Mouse (Mus musculus) heart, postnatal 25 days (tissue): ENCODE results near the gene Pcp2. TPM values are rescaled to one million over a fixed set of nuclear protein-coding genes. Genes with fewer than 3 reads are reported as not detected.

Experiments used
- DNase-seq: peaks from one replicate; pipeline ENCODE4 v3.0.0; 2022; ENCODE audit warnings: low spot score
- intact Hi-C: fragments of 180-260 bp; cut with DNase I; formaldehyde crosslinking; loops from one replicate; pipeline ENCODE4 v1.15.1; 2025
- total RNA-seq, 2 experiments: library from RNA; stranded (reverse); gene quantifications; 2 replicates each; pipeline ENCODE4 v1.2.3; 2021

The Pcp2 gene
- not detected for total RNA-seq

DNA sequence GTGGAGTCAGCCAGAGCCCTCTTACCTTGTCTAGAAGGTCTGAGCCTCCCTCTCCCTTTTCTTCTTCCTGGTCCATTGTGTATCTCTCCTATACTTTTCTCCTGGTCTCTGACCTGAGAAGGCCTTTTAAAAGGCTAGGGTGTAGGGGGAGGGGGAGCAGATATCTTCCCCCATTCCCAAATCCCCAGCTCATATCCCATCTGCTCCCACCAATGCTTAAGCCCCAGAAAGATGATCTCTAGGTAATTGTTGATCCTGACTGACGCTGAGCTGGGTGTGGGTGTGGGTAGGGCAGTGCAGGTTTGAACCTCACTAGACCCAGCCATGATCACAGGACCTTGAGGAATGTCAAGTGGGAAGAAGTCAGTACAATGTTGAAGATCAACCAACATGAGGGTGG is at the start of gene Pcp2:
Gene Pcp2, minus strand, starts transcription at position 101 of the 400 bp plus-strand sequence.
- intact Hi-C loops: loop anchor here (2.0 kb wide), 1 partner anchor 47 kb away; the partner anchor contains the start of gene Fcor
- no peak for DNase-seq

DNA sequence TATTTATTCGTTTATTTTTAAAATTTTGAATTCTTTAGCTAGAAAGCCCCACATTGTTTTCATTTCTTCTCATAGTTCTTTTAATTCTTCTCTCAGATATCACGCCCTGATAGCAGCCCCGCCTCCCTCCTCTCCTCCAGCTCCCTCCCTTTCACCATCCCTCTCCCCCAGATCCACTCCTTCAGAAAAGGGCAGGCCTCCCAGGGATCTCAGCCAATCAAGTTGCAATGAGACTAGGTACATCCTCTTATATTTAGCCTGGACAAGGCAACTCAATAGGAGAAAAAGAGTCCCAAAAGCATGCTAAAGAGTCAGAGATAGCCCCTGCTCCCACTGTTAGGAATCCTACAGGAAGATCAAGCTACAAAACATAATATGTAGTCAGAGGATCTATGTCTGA is 49.3 kb upstream of the Pcp2 start:
- DNase-seq: no peak
- intact Hi-C loops: no loop called here

DNA sequence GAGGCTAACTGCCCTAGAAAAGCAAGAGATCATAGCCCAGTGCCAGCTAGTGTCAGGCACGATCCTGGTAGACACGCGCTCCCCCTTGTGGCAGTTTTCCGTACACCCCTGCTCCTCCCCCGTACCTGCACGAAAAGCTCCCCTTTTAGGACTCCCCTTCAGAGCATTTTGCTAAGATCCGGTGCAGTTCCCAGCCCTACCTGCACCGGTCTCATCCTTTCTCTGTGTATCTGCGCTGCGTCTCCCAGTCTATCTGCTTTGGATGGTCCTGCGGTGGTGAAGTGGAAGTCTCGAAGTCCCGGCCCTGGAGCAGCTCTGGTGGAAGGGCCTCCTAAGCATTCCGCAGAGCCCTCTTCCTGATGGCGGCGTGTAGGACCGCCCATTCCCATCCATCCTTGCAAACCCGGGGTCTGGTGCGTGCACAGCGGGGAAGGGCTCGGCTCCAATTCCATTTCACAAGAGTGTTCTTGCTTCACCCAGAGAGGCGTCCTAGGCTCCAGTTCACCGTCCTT is 46.7 kb upstream of the Pcp2 start, which contains the start of gene Fcor:
Gene Fcor, minus strand, starts transcription at position 383 of the 512 bp plus-strand sequence.
- intact Hi-C loops: loop anchor here (1.0 to 2.0 kb wide), 4 partner anchors 47 to 313 kb away; partner anchors contain the start of gene Pcp2
- peak; percentile 53 for DNase-seq

DNA sequence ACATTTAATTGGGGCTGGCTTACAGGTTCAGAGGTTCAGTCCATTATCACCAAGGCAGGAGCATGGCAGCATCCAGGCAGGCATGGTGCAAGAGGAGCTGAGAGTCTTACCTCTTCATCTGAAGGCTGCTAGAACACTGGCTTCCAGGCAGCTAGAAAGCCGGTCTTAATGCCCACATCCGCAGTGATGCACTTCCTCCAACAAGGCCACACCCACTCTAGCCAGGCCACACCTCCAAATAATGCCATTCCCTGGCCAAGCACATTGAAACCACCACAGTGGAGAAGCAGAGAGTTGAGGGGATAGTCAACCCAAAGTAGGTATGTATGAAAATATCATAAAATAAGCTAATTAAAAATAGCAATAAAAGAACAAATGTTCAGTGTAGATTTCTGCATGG is 45.0 kb upstream of the Pcp2 start:
- DNase-seq: no peak
- intact Hi-C loops: no loop called here

DNA sequence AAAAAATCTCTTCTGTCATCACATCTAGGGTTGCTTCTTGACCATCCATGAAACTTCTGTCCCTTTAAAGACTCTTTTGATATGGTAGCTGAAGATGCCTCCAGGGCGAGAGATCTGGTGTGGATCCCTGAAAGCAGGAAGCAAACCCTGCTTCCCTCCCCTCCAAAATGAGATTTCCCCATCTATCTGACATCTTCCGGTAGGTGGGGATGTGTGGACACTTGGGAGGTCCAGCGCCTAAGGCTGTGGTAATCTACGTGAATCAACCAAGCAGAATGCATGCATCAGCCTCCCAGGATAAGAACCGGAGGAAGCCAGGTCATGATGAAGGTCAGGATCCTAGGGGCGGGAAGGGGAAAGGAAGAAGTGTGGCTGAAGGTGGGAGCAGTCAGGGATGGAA is 40.2 kb upstream of the Pcp2 start, which contains the start of gene Mcemp1:
Gene Mcemp1, plus strand, starts transcription at position 248 of the 400 bp plus-strand sequence.
- DNase-seq: no peak
- intact Hi-C loops: no loop called here

DNA sequence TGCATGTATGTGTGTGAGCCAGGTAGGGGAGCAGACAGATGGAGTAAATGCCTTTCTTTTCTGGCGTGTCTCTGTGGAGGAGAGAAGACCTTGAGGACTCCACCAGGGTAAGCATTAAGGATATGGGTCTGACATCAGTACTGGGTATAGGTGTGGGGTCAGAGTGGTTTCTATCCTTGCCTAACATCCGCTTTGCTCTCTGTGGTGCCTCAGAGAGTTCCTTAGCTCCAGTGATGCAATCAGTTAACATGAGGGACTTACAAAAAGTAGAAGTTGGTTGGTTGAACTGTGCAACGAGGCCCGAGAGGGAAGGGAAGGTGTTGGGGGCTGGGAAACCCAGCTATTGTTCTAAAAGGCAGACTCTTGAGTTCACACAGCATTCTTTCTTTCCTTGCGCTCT is 39.1 kb upstream of the Pcp2 start:
- intact Hi-C loops: no loop called here
- no peak for DNase-seq

DNA sequence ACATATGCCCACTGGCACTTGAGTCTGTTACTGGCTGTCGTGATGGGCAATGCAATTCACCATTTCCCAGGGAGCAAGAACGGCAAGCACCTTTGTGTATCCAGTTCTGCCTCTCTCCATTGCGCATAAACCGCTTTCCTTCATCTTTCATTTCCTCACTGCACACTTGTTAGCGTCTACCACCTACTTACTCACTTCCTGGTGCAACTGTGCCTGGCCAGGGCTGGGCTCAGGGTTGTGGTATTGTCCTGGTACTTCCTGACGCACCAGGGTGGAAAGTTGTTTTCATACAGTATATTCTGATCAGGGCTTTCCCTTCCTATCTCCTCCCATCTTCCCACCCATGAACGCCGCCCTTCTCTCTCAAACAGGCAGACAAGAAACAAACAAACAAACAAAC is 35.5 kb upstream of the Pcp2 start:
- intact Hi-C loops: no loop called here

DNA sequence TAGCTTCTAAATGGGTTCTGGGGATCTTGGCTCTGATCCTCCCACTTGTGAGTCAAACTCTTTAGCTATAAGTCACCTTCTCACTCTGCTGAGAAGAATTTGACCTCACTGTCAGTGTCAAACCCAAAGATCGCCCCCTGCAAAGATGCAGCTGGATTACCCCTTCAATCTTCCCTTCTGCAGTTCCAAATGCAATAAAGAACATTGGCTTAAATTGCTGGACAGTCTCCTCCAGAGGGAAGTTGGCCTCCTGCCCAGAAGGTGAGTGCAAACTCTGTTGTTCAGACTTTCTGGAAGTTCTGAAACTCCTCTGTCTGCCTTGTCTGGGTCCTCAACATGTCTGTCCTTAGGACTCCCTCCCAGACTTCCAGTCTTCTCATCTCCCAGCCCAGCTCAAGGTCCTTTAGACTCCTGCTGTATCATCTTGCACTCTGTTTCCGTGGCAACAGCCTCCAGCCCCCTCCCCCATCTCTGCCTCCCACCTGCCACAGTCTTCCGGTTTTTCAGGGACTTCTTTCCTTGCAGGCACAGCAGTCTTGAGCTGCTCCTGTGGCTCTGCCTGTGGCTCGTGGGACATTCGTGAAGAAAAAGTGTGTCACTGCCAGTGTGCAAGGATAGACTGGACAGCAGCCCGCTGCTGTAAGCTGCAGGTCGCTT is 31.5 kb upstream of the Pcp2 start:
- no peak for DNase-seq
- intact Hi-C loops: no loop called here

More for the DNA sequence above, 35.5 kb upstream of the Pcp2 start:
- DNase-seq: no peak

DNA sequence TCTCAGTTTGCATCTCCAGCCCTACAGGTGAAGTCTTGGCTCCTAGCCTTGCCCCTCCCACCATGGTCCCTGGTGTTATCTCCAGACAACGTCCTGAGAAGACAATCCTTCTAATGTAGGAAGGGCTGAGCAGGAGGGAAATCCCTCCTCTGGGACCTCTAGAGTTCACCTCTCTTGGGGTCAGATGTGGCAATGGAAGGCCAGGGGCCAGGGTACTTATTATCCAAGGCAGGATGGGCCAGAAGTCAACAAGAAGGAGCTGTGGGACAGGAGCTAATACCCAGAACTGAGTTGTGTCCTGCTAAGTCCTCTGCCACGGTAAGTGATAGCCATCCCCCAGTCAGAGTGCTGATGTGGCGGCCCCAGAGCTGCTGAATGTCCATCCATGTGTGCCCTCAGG is 30.2 kb upstream of the Pcp2 start, which contains the start of gene Retn:
Gene Retn, plus strand, starts transcription at position 245 of the 400 bp plus-strand sequence.
- no peak for DNase-seq
- intact Hi-C loops: no loop called here

DNA sequence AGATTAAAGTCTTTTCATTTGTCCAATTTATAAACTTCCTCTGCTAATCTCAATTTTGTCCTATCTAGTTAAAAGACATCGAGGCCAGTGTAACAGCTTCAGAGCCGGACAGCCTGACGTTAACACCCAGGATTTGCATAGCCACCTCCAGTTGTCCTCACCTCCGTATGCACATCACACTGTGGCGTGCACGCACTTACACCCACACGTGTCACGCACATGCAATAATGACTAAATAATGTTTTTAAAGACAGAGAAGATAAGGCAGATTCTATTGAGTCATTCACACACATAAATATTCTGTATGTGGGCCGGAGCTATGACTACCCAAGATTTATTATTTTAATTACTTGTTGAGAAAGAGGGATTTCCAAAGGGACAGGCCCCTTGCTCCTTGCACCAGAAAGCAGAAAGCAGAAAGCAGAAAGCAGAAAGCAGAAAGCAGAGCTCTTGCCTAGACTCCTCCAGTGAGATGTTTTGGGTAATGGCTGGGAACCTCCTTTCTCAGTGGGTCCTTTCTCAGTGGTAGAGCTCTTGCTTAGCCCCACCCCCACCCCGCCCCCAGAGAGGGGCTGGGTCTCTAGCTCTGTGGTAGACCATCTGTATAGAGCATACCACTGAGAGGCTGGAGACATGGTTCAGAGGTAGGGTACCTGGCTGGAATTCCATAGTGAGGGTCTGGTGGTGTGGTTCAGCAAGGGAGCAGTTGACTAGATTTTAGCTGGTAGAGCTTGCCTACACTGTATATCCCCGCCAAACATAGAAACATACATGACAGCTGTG is 29.6 kb upstream of the Pcp2 start:
- intact Hi-C loops: no loop called here
- DNase-seq: no peak

DNA sequence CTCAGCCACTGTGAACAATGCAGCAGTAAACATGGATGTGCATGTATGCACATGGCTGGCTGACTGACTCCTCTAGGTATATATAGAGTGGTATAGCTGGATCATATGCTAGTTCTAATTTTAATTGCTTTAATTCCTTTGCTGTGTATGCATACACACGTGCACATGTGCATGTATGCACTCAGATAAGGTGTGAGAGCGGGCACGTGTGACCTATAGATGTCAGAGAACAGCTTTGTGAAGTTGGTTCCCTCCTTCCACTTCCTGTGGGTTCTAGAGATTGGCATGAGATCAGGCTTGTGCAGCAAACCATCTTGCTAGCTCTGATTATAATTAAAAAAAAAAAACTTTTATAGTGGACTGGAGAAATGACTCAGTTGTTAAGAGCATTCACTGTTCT is 27.5 kb upstream of the Pcp2 start:
- intact Hi-C loops: no loop called here
- DNase-seq: no peak

DNA sequence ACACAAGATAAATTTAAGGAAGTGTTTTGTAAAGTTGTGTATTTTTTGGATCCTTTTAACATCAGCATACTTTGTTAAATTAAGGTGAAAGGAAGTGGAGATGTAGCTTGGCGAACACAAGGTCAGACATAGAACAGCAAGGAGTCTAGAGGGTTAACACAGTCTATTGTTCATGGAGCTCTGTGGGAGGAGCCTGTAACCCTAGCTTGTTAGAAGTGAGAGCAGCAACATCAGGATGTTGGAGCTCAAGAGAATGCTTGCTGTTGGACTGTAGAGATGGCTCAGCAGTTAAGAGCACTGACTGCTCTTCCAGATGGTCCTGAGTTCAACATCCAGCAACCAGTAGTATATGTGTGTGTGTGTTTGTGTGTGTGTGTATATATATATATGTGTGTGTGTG is 23.6 kb upstream of the Pcp2 start:
- intact Hi-C loops: no loop called here
- DNase-seq: no peak

DNA sequence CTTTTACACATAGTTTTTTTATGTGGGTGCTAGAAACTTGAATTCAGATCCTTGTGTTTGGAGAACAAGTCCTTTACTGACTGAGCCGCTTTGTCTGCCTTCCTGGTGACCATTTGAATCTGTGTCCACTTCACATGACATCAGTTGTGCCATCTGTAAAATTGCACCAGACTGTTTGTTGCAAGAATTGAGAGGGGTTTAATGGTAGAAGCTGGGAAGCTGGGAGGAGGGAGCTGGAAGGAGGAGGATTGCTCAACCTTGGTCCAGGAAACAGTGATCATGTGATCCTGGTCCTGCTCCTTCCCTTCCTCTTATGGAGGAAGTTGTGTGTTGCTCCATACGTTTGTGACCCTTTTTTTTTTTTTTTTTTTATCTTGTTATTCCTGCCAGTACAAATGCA is 22.9 kb upstream of the Pcp2 start:
- intact Hi-C loops: no loop called here
- no peak for DNase-seq

DNA sequence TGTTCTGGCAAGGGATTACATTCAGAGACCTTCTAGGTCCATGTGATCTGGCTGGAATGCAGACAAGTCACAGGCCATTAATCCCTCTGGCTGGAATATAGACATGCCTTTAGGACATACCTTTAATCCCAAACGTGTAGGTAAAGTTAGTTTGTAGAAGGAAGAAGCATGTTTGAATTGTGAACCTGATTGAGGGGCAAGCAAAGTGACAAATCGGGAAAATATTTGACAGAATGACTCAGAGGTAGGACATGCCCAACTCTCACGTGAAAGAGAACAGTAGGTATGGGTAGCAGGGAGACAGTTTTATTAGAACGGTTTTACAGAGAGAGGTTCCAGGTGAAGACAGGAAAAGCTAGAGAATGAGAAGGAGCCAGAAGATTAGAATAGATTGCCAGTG is 22.2 kb upstream of the Pcp2 start:
- intact Hi-C loops: no loop called here

DNA sequence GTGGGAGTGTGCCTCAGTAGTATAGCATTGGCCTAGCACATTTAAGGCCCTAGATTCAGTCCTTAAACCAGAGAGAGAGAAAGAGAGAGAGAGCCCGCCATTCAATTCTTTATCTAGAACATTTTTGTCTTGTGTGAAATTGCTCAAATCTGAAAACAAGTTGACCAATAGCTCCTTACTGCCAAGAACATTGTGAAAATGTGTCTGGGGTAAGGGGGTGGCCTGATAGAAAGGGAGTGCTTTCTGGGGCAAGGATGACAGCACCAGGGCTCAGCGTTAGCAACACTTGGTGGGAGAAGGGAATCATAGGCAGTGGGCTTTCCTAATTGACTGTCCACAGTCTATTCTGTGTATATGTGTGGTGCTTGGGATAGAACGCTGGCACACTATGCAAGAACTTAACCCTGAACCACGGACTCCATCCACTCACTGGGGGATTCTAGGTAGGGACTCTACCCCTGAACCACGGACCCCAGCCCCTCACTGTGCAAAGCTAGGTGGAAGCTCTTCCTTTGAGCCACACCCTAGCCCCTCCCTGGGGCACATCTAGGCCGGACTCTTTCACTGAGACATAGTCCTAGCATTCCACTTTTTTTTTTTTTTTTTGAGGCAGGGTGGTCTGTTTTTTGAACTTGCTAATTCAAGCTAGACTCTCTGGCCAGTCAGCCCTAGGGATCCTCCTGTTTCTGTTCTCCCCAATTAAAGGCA is 21.6 kb upstream of the Pcp2 start:
- intact Hi-C loops: no loop called here

More for the DNA sequence above, 22.2 kb upstream of the Pcp2 start:
- no peak for DNase-seq

DNA sequence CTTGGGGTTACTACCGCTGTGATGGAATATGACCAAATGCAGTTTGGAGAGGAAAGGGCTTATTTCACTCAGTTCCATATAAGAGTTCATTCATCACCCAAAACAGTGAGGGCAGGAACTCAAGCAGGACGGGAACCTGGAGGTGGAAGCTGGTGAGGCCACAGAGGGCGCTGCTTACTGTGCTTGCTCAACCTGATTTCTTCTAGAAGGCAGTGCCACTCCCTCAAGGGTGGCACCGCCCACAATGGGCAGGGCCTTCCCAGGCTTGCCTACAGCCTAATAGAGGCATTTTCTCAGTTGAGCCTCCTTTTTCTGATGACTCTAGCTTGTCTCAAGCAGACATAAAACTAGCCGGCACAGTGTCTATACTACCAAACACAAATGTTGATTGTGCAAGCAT is 20.5 kb upstream of the Pcp2 start:
- intact Hi-C loops: no loop called here

More for the DNA sequence above, 21.6 kb upstream of the Pcp2 start:
- DNase-seq: no peak

DNA sequence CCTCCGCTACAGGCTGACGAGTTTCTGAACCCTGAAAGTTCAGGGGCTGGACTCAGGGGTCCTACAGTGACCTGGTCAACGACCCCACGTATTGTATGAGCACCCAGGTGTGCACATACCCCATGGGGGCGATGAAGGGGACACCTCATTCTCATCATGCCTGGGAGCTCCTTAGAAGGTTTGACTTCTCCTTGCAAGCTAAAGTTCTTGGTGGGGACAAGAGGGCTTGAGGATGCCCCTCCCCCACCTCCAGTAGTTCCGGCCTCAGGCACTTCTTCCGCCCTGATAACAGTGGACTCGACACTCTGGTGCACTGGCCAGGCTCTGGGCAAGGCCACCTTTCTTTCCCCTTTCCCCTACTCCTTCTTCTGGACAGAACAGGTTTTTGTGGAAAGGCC is 6.1 kb upstream of the Pcp2 start:
- no peak for DNase-seq
- intact Hi-C loops: no loop called here

More for the DNA sequence above, 20.5 kb upstream of the Pcp2 start:
- no peak for DNase-seq

DNA sequence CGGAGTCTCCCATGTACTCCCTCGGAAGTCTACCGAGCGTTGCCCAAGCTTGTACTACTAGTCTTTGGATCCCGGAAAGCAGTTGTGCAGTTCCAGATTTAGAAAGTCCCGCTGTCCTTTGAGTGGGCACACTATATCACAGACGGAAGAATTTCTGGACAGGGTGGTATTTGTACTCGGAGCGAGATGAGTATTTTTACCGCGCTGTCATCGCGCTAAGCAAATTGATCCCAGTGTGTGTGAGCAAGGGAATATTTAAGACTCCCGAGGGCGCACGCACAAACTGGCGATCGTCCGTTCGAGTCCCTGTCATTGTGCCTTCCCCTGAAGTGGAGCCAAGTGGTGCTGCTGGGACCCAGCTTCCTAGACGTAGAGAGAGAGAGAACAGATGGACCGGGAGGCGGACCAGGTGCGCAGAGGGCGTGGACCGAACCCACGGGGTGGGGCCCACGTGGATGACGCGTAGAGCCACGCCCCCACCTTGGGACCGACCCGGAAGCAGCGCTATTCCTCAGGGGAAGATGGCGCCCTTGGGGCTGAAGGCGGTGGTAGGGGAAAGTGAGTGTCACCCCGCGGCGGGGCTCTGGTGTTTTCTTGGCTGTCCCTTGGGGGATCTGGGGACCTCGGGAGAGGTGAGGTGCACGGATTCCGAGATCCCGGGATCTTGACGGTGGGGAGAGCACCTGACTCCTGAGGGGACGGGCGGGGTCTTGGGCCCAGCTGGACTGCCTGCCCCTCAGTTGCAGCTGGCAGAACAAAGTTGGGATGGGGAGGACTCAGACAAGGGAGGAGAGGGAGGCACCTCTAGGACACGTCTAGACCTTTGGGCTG is 5.5 kb upstream of the Pcp2 start, which contains the start of gene Stxbp2:
Gene Stxbp2, plus strand, starts transcription at position 309 of the 831 bp plus-strand sequence.
- no peak for DNase-seq
- intact Hi-C loops: no loop called here

DNA sequence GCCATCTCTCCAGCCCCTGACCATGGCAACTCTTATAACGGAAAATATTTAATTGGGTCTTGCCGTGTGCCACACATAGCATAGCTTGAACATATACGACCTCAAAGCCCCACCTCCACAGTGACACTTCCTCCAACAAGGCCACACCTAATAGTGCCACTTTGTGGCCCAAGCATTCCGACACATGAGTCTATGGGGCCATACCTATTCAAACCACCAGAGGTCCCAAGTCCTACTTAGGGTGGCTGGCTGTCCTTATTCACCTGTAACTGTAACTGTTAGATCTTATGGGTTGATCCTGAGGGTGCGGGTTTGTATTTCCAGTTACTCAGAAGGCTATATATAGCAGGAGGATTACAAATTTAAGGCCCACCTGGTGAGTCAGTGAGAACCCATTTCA is 2.7 kb upstream of the Pcp2 start:
- no peak for DNase-seq
- intact Hi-C loops: no loop called here
